Mouse (Mus musculus): ENCODE results near the gene Tufm.

The Tufm gene

GRCm38 (mm10) chr7:126487052-126487483 lies at the start of gene Tufm:
TSS of gene Tufm (plus strand) at chr7:126487361.
- DNase-seq (ENCODE audit: low read depth, low spot score), result peak; percentile 98

- no peak for DNase-seq (ENCODE audit: low read depth, low spot score)
These were observed 47.0 kb upstream of the Tufm start for GRCm38 (mm10) chr7:126440134-126440533.

GRCm38 (mm10) chr7:126443997-126444396 lies 43.2 kb upstream of the Tufm start:
- no peak for DNase-seq (ENCODE audit: low read depth, low spot score)

GRCm38 (mm10) chr7:126444536-126444935 lies 42.6 kb upstream of the Tufm start:
- no peak for DNase-seq (ENCODE audit: low read depth, low spot score)

- no peak for DNase-seq (ENCODE audit: low read depth, low spot score)
These were observed 41.9 kb upstream of the Tufm start for GRCm38 (mm10) chr7:126445104-126445815.

- DNase-seq (ENCODE audit: low read depth, low spot score), result no peak
These were observed 40.9 kb upstream of the Tufm start for GRCm38 (mm10) chr7:126446217-126446616.

GRCm38 (mm10) chr7:126448481-126448880 lies 38.7 kb upstream of the Tufm start:
- no peak for DNase-seq (ENCODE audit: low read depth, low spot score)

- no peak for DNase-seq (ENCODE audit: low read depth, low spot score)
These were observed 37.2 kb upstream of the Tufm start for GRCm38 (mm10) chr7:126449991-126450390.

GRCm38 (mm10) chr7:126450641-126451040 lies 36.5 kb upstream of the Tufm start:
- no peak for DNase-seq (ENCODE audit: low read depth, low spot score)

- no peak for DNase-seq (ENCODE audit: low read depth, low spot score)
These were observed 34.9 kb upstream of the Tufm start for GRCm38 (mm10) chr7:126452244-126452643.

- DNase-seq (ENCODE audit: low read depth, low spot score), result no peak
These were observed 33.3 kb upstream of the Tufm start for GRCm38 (mm10) chr7:126453861-126454260.

GRCm38 (mm10) chr7:126455242-126455641 lies 31.9 kb upstream of the Tufm start:
- no peak for DNase-seq (ENCODE audit: low read depth, low spot score)

GRCm38 (mm10) chr7:126456382-126457266 lies 30.5 kb upstream of the Tufm start:
- DNase-seq (ENCODE audit: low read depth, low spot score), result no peak

GRCm38 (mm10) chr7:126458225-126458624 lies 28.9 kb upstream of the Tufm start:
- no peak for DNase-seq (ENCODE audit: low read depth, low spot score)

- no peak for DNase-seq (ENCODE audit: low read depth, low spot score)
These were observed 28.1 kb upstream of the Tufm start for GRCm38 (mm10) chr7:126458844-126459618.

GRCm38 (mm10) chr7:126460623-126461399 lies 26.4 kb upstream of the Tufm start:
- no peak for DNase-seq (ENCODE audit: low read depth, low spot score)

- DNase-seq (ENCODE audit: low read depth, low spot score), result no peak
These were observed 25.5 kb upstream of the Tufm start for GRCm38 (mm10) chr7:126461626-126462025.

GRCm38 (mm10) chr7:126463004-126463403 lies 24.2 kb upstream of the Tufm start, which contains the start of gene Atp2a1:
TSS of gene Atp2a1 (minus strand) at chr7:126463108.
- DNase-seq (ENCODE audit: low read depth, low spot score), result no peak

- DNase-seq (ENCODE audit: low read depth, low spot score), result no peak
These were observed 23.6 kb upstream of the Tufm start for GRCm38 (mm10) chr7:126463547-126463946.

- DNase-seq (ENCODE audit: low read depth, low spot score), result no peak
These were observed 23.0 kb upstream of the Tufm start for GRCm38 (mm10) chr7:126464121-126464520.

- DNase-seq (ENCODE audit: low read depth, low spot score), result no peak
These were observed 22.3 kb upstream of the Tufm start for GRCm38 (mm10) chr7:126464836-126465235.

All from ES-CJ7 (cell line).